Mouse (Mus musculus): ENCODE data around the gene Dglucy. TPM values are rescaled to one million over a fixed set of nuclear protein-coding genes. Genes with fewer than 3 reads are reported as not detected.

The Dglucy gene
- polyA plus RNA-seq, 1 experiment from 2014 or later, result 2.8 TPM

DNA sequence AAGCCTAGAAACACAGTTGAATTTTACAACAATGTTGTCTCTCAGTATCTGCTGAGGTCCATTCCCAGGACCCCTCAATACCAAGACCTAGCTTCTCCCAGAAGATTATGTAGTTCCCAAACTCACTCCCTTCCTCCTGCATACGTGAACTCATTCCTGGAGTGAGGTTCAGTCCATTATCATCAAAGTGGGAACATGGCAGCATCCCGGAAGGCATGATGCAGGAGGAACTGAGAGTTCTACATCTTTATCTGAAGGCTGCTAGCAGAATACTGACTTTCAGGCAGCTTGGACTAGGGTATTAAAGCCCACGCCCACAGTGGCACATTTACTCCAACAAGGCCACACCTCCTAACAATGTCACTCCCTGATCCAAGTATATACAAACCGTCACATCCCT lies 64.3 kb downstream of the Dglucy start:
- H3K9me3 ChIP-seq (replicated peaks), result no peaks in the 10 kb centered on the region

DNA sequence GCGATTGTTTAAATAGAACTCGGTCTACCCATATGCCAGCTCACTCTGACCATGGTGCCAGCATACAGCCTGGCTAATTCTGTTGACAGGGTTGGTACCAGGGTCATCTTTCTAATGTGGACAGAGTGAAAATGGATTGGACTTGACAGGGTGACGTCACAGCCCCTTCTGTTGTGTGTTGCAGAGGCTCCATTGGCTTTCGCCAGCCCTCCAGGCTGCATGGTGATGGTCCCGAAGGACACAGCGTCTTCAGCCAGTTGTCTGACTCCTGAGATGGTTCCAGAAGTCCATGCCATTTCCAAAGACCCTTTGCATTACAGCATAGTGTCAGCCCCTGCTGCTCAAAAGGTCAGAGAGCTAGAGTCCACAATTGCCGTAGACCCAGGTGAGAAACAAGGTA lies 65.7 kb downstream of the Dglucy start:
- Histone ChIP-seq H3K9me3 (replicated peaks) (no peaks in the 10 kb centered on the region), H3K9ac (no peak overlapping the region), H3K27ac (ENCODE audit: poor library complexity, severe bottlenecking) (no peak overlapping the region), H3K36me3 (no peaks in the 10 kb centered on the region), H3K4me2 (no peak overlapping the region), H3K27me3 (replicated peaks) (no peaks in the 10 kb centered on the region), H3K4me3 (no peak overlapping the region), H3K4me1 (replicated peaks) (0 out of 2 replicates have a peak, but pooled peaks cover 2% of the 10 kb centered on the region)
- no peak for ATAC-seq (ENCODE audit: insufficient number of reproducible peaks, low FRiP score)
- 81% methylated on average over 7 of the region's 7 CpGs for WGBS

More for the DNA sequence above, 64.3 kb downstream of the Dglucy start:
- no peak for ATAC-seq (ENCODE audit: insufficient number of reproducible peaks, low FRiP score)
- Histone ChIP-seq H3K36me3 (no peaks in the 10 kb centered on the region), H3K4me2 (no peak overlapping the region), H3K4me3 (no peak overlapping the region), H3K9ac (no peak overlapping the region), H3K27me3 (replicated peaks) (no peaks in the 10 kb centered on the region), H3K27ac (ENCODE audit: poor library complexity, severe bottlenecking) (no peak overlapping the region), H3K4me1 (replicated peaks) (peaks cover 9% of the 10 kb centered on the region; the same call in 1 of the 2 replicates)
- WGBS, result 75% methylated on average over 4 of the region's 4 CpGs

DNA sequence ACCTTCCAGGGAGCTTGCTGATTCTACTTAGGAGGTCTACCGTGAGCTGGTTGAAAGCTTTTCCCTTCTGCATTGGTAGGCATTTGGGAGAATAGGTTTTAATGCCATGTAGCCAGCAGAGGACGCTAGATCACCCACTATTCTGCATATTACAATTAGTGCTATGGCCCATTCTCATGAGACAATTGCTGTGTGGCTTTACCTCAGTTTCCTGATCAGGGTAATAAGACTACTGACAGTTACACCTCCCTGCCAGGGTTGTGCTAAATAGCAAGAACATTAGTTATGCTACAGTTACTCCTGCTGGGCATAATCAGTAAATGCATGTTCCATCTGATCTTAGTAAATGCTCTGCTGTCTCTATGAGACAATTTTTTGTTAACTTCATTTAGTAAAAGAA lies 67.0 kb downstream of the Dglucy start:
- Histone ChIP-seq H3K27ac (ENCODE audit: poor library complexity, severe bottlenecking) (no peak overlapping the region), H3K36me3 (no peaks in the 10 kb centered on the region), H3K4me3 (no peak overlapping the region), H3K27me3 (replicated peaks) (peaks cover 3% of the 10 kb centered on the region), H3K4me1 (replicated peaks) (0 out of 2 replicates have a peak, but pooled peaks cover 2% of the 10 kb centered on the region), H3K4me2 (no peak overlapping the region), H3K9ac (no peak overlapping the region), H3K9me3 (replicated peaks) (no peaks in the 10 kb centered on the region)
- WGBS, result 30% methylated on average over 2 of the region's 2 CpGs
- no peak for ATAC-seq (ENCODE audit: insufficient number of reproducible peaks, low FRiP score)

DNA sequence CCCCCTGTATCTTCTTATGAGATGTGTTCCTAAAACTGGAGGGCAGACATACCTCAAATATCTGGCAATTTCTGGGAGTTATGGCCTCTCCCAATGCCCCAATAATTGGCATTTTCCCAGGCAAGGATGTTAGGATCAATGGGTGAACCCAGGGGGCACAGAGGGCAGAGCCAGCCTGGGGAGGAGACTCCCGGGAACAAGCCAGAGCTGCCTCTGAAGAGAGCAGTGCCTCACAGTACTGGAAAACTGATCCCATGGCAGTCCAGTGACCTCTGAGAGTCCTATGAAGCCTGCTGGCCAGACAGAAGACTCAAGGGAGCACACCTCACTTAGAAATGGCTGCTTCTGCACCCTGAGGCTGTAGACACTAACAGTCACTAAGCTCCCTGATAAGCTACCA lies 67.7 kb downstream of the Dglucy start:
- H3K4me2 ChIP-seq, result no peak overlapping the region
- H3K27me3 ChIP-seq (replicated peaks), result peaks cover 8% of the 10 kb centered on the region
- H3K27ac ChIP-seq (ENCODE audit: poor library complexity, severe bottlenecking), result no peak overlapping the region
- ATAC-seq (ENCODE audit: insufficient number of reproducible peaks, low FRiP score), result no peak
- no peaks in the 10 kb centered on the region for H3K9me3 ChIP-seq (replicated peaks)
- H3K4me1 ChIP-seq (replicated peaks), result no peaks in the 10 kb centered on the region
- H3K4me3 ChIP-seq, result no peak overlapping the region
- H3K36me3 ChIP-seq, result no peaks in the 10 kb centered on the region
- 58% methylated on average over 1 of the region's 1 CpGs for whole genome bisulfite sequencing
- no peak overlapping the region for H3K9ac ChIP-seq

DNA sequence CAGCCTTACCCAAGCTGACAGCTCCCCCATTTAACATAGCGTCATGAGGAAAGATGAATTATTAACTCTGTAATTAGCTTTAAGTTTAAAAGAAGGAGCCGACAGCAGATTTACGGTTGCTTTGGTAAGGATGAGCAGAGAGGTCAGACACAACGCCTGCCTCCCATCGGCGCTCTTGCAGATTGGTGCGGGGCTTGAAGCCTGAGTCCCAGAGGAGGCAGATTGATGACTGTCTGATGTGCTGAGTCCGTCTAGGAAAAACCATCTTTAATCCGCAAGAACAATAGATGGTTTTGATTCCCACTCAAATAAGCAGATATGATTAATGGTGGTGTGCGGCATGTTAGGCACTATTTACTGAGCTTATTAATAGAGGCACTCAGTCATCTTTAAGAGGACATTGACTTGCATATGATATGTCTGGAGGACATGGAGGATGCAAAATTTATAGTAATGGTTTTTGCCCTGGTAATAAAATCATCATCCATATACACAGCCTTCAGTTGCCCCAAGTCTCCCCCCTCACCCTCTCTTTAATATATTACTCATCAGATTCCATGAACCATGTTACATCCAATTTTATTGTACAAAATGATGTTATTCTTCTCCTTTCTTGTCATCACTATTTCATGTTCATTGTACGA lies 68.7 kb downstream of the Dglucy start:
- 72% methylated on average over 11 of the region's 11 CpGs for WGBS

DNA sequence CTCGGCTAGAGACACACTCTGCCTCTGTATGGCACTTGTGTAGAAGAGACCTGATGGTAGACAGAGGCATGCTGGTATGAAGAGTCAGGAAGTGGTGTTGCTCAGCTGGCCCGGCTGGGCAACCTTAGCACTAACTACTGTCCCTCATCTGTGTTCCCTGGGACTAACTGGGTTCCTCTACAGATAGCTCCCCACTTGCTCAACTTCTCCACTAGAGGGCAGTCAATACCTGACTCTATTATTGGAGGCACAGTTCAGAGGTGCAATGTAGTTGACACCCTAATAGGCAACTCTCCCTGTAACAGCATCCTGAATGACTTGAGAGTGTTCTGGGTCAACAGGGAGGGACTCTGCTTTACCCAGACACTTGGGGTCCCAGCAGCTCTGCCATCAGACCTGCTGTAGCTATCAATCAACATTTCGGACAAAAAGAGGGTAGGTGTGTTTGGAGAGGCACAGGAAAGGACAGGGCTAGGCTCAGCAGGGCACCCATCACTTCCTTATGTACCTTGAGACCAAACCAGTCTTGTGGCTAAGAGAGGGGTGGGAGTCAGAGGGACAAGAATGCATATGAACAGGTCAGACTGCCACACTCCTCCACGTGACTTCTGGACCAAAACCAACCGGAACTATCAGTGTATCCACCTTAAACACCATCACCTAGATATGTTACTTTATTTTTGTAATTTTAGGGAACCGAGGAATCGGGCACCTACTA lies 70.7 kb downstream of the Dglucy start:
- Histone ChIP-seq H3K4me3 (no peak overlapping the region), H3K9me3 (replicated peaks) (no peaks in the 10 kb centered on the region), H3K9ac (no peak overlapping the region), H3K36me3 (no peaks in the 10 kb centered on the region), H3K4me1 (replicated peaks) (no peaks in the 10 kb centered on the region), H3K4me2 (no peak overlapping the region), H3K27ac (ENCODE audit: poor library complexity, severe bottlenecking) (no peak overlapping the region), H3K27me3 (replicated peaks) (peaks cover 12% of the 10 kb centered on the region)
- ATAC-seq (ENCODE audit: insufficient number of reproducible peaks, low FRiP score), result no peak
- WGBS, result 67% methylated on average over 7 of the region's 7 CpGs

More for the DNA sequence above, 68.7 kb downstream of the Dglucy start:
- no peak for ATAC-seq (ENCODE audit: insufficient number of reproducible peaks, low FRiP score)
- no peak overlapping the region for H3K4me3 ChIP-seq
- H3K27ac ChIP-seq (ENCODE audit: poor library complexity, severe bottlenecking), result no peak overlapping the region
- no peaks in the 10 kb centered on the region for H3K4me1 ChIP-seq (replicated peaks)
- peaks cover 8% of the 10 kb centered on the region for H3K27me3 ChIP-seq (replicated peaks)
- H3K9me3 ChIP-seq (replicated peaks), result no peaks in the 10 kb centered on the region
- no peak overlapping the region for H3K9ac ChIP-seq
- H3K4me2 ChIP-seq, result no peak overlapping the region
- H3K36me3 ChIP-seq, result no peaks in the 10 kb centered on the region

DNA sequence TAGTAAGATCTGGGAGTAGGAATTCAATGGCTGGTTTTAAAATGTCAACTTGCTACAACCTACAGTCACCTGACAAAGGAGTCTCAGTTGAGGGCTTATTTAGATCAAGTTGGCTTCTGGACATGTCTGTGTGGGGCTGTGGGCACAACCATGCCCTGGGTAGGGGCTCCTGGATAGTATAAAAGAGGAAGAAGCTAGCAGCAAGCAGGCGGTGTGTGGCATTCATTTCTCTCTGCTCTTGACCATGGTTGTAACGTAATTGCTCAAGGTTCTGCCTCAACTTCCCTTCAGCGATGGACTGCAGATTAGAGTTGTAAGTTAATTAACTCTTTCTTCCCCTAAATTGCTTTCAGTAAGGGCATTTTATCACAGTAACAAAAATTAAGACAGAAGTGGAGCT lies 73.5 kb downstream of the Dglucy start:
- Histone ChIP-seq H3K4me2 (no peak overlapping the region), H3K9ac (no peak overlapping the region), H3K36me3 (no peaks in the 10 kb centered on the region), H3K27me3 (replicated peaks) (peaks cover 12% of the 10 kb centered on the region), H3K4me1 (replicated peaks) (no peaks in the 10 kb centered on the region), H3K4me3 (no peak overlapping the region), H3K9me3 (replicated peaks) (no peaks in the 10 kb centered on the region), H3K27ac (ENCODE audit: poor library complexity, severe bottlenecking) (no peak overlapping the region)
- 67% methylated on average over 3 of the region's 3 CpGs for WGBS
- no peak for ATAC-seq (ENCODE audit: insufficient number of reproducible peaks, low FRiP score)

DNA sequence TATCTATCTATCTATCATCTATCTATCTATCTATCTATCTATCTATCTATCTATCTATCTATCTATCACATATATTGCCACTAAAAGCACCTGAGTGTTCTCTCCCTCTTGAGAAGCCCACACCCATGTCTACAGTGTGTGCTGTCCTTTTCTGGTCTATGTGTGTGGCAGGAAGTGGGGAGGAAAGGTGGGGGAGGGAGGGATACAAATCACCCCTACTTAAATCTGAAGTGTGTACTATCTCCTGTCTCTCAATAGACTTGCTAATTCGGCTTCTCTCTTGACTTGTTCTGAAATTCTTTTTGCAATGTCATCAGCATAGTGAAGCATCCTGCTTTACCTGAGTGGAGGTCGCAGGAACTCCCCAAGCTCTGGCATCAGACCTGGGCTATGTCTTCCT lies 77.5 kb downstream of the Dglucy start:
- 69% methylated on average over 2 of the region's 2 CpGs for WGBS
- Histone ChIP-seq H3K4me1 (replicated peaks) (no peaks in the 10 kb centered on the region), H3K27me3 (replicated peaks) (peaks cover 4% of the 10 kb centered on the region; the same call in 1 of the 2 replicates), H3K4me3 (no peak overlapping the region), H3K9ac (no peak overlapping the region), H3K27ac (ENCODE audit: poor library complexity, severe bottlenecking) (no peak overlapping the region), H3K4me2 (no peak overlapping the region), H3K36me3 (no peaks in the 10 kb centered on the region), H3K9me3 (replicated peaks) (no peaks in the 10 kb centered on the region)
- no peak for ATAC-seq (ENCODE audit: insufficient number of reproducible peaks, low FRiP score)

DNA sequence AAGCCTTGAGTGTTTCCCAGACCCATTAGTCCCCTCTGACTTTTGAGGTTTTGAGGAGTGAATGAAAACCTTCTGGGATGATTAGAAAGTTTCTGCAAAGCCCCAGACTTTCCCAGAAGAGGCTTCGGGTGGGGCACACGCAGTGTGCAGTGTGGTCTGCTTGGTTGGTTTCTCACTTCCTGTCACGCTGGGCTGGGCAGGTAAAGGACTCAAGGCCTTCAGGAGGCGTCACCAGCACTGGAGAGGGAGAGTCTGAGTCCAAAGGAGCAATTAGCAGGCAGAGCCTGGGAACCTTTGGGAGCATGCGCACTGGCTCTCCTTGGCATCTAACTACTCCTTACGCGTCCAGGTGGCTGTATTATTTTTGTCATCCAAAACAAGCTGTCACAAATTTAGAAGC lies 78.9 kb downstream of the Dglucy start:
- H3K4me2 ChIP-seq, result no peak overlapping the region
- no peak overlapping the region for H3K27ac ChIP-seq (ENCODE audit: poor library complexity, severe bottlenecking)
- ATAC-seq (ENCODE audit: insufficient number of reproducible peaks, low FRiP score), result no peak
- no peak overlapping the region for H3K9ac ChIP-seq
- H3K36me3 ChIP-seq, result no peaks in the 10 kb centered on the region
- 0 out of 2 replicates have a peak, but pooled peaks cover 3% of the 10 kb centered on the region for H3K27me3 ChIP-seq (replicated peaks)
- H3K9me3 ChIP-seq (replicated peaks), result no peaks in the 10 kb centered on the region
- no peak overlapping the region for H3K4me3 ChIP-seq
- WGBS, result 70% methylated on average over 7 of the region's 7 CpGs
- H3K4me1 ChIP-seq (replicated peaks), result no peaks in the 10 kb centered on the region

DNA sequence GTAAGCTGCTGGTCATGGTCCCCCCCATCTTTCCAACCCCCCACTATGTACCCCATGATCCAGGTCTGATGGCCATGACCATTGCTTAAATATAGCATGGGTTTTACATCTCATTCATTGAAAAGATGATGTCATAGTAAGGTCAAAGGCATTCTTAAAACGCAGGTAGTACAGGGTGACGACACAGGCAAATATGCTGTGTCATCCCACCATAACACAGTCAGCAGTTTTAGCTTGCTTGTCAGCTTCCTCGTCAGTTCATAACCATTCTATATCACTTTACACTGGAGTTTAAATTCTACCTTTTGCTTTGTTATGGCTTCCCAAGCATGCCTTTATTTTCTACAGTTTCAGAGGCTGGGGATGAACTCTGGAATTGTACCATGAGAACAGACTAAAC lies 83.4 kb downstream of the Dglucy start:
- no peaks in the 10 kb centered on the region for H3K9me3 ChIP-seq (replicated peaks)
- no peaks in the 10 kb centered on the region for H3K36me3 ChIP-seq
- H3K4me1 ChIP-seq (replicated peaks), result no peaks in the 10 kb centered on the region
- no peak overlapping the region for H3K9ac ChIP-seq
- no peak for ATAC-seq (ENCODE audit: insufficient number of reproducible peaks, low FRiP score)
- H3K27me3 ChIP-seq (replicated peaks), result no peaks in the 10 kb centered on the region
- H3K4me3 ChIP-seq, result no peak overlapping the region
- H3K27ac ChIP-seq (ENCODE audit: poor library complexity, severe bottlenecking), result no peak overlapping the region
- no peak overlapping the region for H3K4me2 ChIP-seq
- 78% methylated on average over 3 of the region's 3 CpGs for WGBS

DNA sequence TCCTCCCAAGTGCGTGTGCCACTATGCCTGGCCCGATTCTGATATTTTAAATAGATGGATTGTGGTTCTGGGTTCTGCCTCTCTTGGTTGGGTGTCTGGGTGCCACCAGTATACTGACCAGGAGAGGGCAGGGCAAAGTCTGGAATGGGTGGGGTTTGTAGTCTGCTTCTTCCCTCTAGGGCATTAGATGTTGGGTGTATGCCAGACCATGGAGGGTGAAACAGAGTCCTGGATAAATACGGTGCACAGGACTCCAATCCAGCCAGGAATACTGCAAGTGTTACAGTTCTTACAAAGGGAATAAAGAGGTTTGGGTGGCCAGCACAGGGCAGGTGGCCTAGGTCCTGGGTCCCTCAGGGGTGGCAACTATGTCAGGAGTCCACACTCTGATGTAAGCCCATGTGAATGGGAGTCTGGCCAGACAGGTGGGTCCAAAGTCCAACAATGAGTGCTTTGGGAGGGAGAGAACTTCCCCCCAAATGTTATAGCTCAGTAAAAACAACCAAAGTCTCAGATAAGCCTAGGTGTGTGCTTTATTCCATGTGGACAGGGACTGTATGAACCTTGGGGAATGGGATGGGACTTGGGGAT lies 84.1 kb downstream of the Dglucy start:
- no peak for ATAC-seq (ENCODE audit: insufficient number of reproducible peaks, low FRiP score)
- Histone ChIP-seq H3K9ac (no peak overlapping the region), H3K9me3 (replicated peaks) (no peaks in the 10 kb centered on the region), H3K4me3 (no peak overlapping the region), H3K4me1 (replicated peaks) (no peaks in the 10 kb centered on the region), H3K27me3 (replicated peaks) (no peaks in the 10 kb centered on the region), H3K4me2 (no peak overlapping the region), H3K36me3 (no peaks in the 10 kb centered on the region), H3K27ac (ENCODE audit: poor library complexity, severe bottlenecking) (no peak overlapping the region)
- WGBS, result 88% methylated on average over 3 of the region's 3 CpGs
